Mouse (Mus musculus) frontal cortex, postnatal 14 days (tissue): Measurements from ENCODE around the gene Morn5.

Experiments
- DNase-seq, 2 experiments: peaks; one replicate each; pipeline ENCODE4 v3.0.0; 2022; ENCODE audit warnings: low spot score in 2 of 2

Morn5 gene

GRCm38 (mm10) chr2:36104436-36104955 is 55.2 kb downstream of the Morn5 start:
- no peak for DNase-seq

- no peak for DNase-seq
These were observed 55.9 kb downstream of the Morn5 start, which contains the start of gene Lhx6 for GRCm38 (mm10) chr2:36104956-36105741. Gene Lhx6 (minus strand): TSS chr2:36105408.

- no peak for DNase-seq
These were observed 59.4 kb downstream of the Morn5 start for GRCm38 (mm10) chr2:36108615-36109014.

- no peak for DNase-seq
These were observed 63.4 kb downstream of the Morn5 start for GRCm38 (mm10) chr2:36112632-36113031.

GRCm38 (mm10) chr2:36126795-36127429 is 77.7 kb downstream of the Morn5 start:
- DNase-seq, result no peak

GRCm38 (mm10) chr2:36127973-36128372 is 78.7 kb downstream of the Morn5 start:
- no peak for DNase-seq

- no peak for DNase-seq
These were observed 79.8 kb downstream of the Morn5 start for GRCm38 (mm10) chr2:36129051-36129450.
